Mouse (Mus musculus): ENCODE results near the gene Faap20. TPM values are rescaled to one million over a fixed set of nuclear protein-coding genes. Genes with fewer than 3 reads are reported as not detected.

The Faap20 gene
- polyA plus RNA-seq, 1 experiment = 22.9 TPM

GRCm38 (mm10) chr4:155208613-155209012, 41.0 kb upstream of the Faap20 start:
- Histone ChIP-seq H3K4me3 (ENCODE audit: low read depth, low read length) (no peak overlapping the region), H3K9me3 (replicated peaks; ENCODE audit: control insufficient read depth, insufficient read depth, low read length, poor library complexity, severe bottlenecking) (no peaks in the 10 kb centered on the region), H3K27me3 (ENCODE audit: control insufficient read depth, insufficient read depth, low read length, poor library complexity, severe bottlenecking) (no peaks in the 10 kb centered on the region), H3K4me1 (ENCODE audit: control insufficient read depth, insufficient read depth, low read length) (peaks cover 9% of the 10 kb centered on the region), H3K36me3 (ENCODE audit: control insufficient read depth, insufficient read depth, low read length, poor library complexity, severe bottlenecking) (peaks cover 7% of the 10 kb centered on the region), H3K27ac (ENCODE audit: insufficient read depth, low read length) (no peak overlapping the region), H3K9ac (ENCODE audit: low read depth, poor library complexity, severe bottlenecking) (no peak overlapping the region)
- TF ChIP-seq CTCF (IDR thresholded peaks at IDR 0.05; ENCODE audit: low read depth, low read length) (no peak), EP300 (IDR thresholded peaks at IDR 0.05; ENCODE audit: insufficient read depth, low read depth, low read length) (no peak), POLR2A (IDR thresholded peaks at IDR 0.05; ENCODE audit: insufficient read depth, low read length) (no peak)

DNA sequence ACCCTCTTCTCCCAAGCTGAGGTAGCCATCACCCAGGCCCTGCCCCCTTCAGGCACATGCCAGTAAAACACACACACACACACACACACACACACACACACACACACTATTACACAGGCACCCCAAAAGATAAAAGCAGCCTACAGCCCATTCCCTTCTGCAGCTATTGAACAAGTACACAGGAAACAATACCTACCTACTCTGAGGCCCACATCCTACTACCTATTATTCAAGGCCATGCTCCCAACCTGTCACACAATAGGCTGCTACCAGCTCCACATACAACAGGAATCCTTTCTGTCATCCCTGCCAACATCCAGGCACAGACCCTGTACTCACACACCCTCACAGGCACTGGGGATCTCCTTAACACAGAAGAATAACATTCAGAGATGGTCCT, 40.5 kb upstream of the Faap20 start:
- Histone ChIP-seq H3K9me3 (replicated peaks; ENCODE audit: control insufficient read depth, insufficient read depth, low read length, poor library complexity, severe bottlenecking) (no peaks in the 10 kb centered on the region), H3K4me3 (ENCODE audit: low read depth, low read length) (no peak overlapping the region), H3K27me3 (ENCODE audit: control insufficient read depth, insufficient read depth, low read length, poor library complexity, severe bottlenecking) (no peaks in the 10 kb centered on the region), H3K27ac (ENCODE audit: insufficient read depth, low read length) (no peak overlapping the region), H3K9ac (ENCODE audit: low read depth, poor library complexity, severe bottlenecking) (no peak overlapping the region), H3K4me1 (ENCODE audit: control insufficient read depth, insufficient read depth, low read length) (peaks cover 10% of the 10 kb centered on the region), H3K36me3 (ENCODE audit: control insufficient read depth, insufficient read depth, low read length, poor library complexity, severe bottlenecking) (peaks cover 7% of the 10 kb centered on the region)
- TF ChIP-seq EP300 (IDR thresholded peaks at IDR 0.05; ENCODE audit: insufficient read depth, low read depth, low read length) (no peak), POLR2A (IDR thresholded peaks at IDR 0.05; ENCODE audit: insufficient read depth, low read length) (no peak), CTCF (IDR thresholded peaks at IDR 0.05; ENCODE audit: low read depth, low read length) (no peak)

- no peaks in the 10 kb centered on the region for H3K9me3 ChIP-seq (replicated peaks; ENCODE audit: control insufficient read depth, insufficient read depth, low read length, poor library complexity, severe bottlenecking)
- H3K27ac ChIP-seq (ENCODE audit: insufficient read depth, low read length) = no peak overlapping the region
- peaks cover 7% of the 10 kb centered on the region for H3K36me3 ChIP-seq (ENCODE audit: control insufficient read depth, insufficient read depth, low read length, poor library complexity, severe bottlenecking)
- H3K4me1 ChIP-seq (ENCODE audit: control insufficient read depth, insufficient read depth, low read length) = peaks cover 12% of the 10 kb centered on the region
- TF ChIP-seq POLR2A (IDR thresholded peaks at IDR 0.05; ENCODE audit: insufficient read depth, low read length) (no peak), EP300 (IDR thresholded peaks at IDR 0.05; ENCODE audit: insufficient read depth, low read depth, low read length) (no peak), CTCF (IDR thresholded peaks at IDR 0.05; ENCODE audit: low read depth, low read length) (no peak)
- no peak overlapping the region for H3K9ac ChIP-seq (ENCODE audit: low read depth, poor library complexity, severe bottlenecking)
- H3K4me3 ChIP-seq (ENCODE audit: low read depth, low read length) = no peak overlapping the region
- no peaks in the 10 kb centered on the region for H3K27me3 ChIP-seq (ENCODE audit: control insufficient read depth, insufficient read depth, low read length, poor library complexity, severe bottlenecking)
Observed at GRCm38 (mm10) chr4:155209494-155209893, 40.1 kb upstream of the Faap20 start.

DNA sequence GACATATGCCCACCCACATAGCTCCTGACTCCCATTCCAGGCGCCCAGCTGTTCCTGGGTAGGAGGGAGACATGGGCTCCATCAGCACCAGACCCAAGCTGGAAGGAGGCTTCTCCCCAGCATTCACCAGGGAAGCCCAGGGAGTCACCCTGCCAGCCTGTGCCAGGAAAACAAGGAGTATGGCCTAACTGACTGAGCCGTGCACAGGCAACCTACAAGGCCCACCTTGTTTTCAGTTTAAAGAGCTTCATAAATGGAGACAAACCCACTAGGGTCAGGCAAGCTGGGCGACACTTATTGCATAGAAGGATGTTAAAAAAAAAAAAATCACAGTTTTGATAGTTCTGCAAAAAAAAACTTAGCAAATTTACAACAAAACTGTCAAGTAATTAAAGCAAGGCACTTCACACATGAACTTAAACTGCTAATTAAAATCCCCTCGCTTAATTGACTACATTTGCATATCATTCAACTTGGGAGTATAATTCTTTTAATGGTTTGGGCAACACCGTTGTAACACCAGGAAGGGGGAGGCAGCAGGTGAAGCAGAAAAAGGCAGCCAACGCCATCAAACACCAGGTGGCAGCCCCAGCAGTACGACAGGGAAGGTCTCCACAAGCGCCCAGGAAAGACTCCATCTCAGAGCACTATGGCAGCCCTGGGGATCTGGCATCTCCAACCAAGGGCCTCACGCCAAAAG, 36.4 kb upstream of the Faap20 start:
- H3K9me3 ChIP-seq (replicated peaks; ENCODE audit: control insufficient read depth, insufficient read depth, low read length, poor library complexity, severe bottlenecking) = no peaks in the 10 kb centered on the region
- H3K9ac ChIP-seq (ENCODE audit: low read depth, poor library complexity, severe bottlenecking) = no peak overlapping the region
- peaks cover 11% of the 10 kb centered on the region for H3K36me3 ChIP-seq (ENCODE audit: control insufficient read depth, insufficient read depth, low read length, poor library complexity, severe bottlenecking)
- peaks cover 15% of the 10 kb centered on the region for H3K4me1 ChIP-seq (ENCODE audit: control insufficient read depth, insufficient read depth, low read length)
- no peak for TF ChIP-seq CTCF (IDR thresholded peaks at IDR 0.05; ENCODE audit: low read depth, low read length)
- TF ChIP-seq POLR2A (IDR thresholded peaks at IDR 0.05; ENCODE audit: insufficient read depth, low read length) = no peak
- H3K27ac ChIP-seq (ENCODE audit: insufficient read depth, low read length) = no peak overlapping the region
- H3K27me3 ChIP-seq (ENCODE audit: control insufficient read depth, insufficient read depth, low read length, poor library complexity, severe bottlenecking) = no peaks in the 10 kb centered on the region
- no peak overlapping the region for H3K4me3 ChIP-seq (ENCODE audit: low read depth, low read length)

DNA sequence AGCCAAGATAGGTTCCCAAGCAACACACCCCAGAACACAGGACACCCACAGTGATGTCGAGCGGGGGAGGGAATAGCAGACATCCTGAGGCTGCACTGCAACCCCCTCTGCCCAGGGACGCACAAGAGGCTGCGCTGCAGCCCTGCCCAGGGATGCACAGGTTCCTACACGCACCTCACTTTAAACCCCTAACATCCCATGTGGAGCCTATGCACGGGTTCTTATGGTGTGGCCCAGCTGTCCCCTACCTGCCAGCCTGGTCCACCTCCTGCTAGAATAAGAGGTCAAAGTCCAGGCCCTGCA, 35.9 kb upstream of the Faap20 start:
- Histone ChIP-seq H3K4me3 (ENCODE audit: low read depth, low read length) (no peak overlapping the region), H3K4me1 (ENCODE audit: control insufficient read depth, insufficient read depth, low read length) (peaks cover 13% of the 10 kb centered on the region)

GRCm38 (mm10) chr4:155214188-155214587, 35.4 kb upstream of the Faap20 start:
- H3K4me1 ChIP-seq (ENCODE audit: control insufficient read depth, insufficient read depth, low read length) = peaks cover 13% of the 10 kb centered on the region
- no peaks in the 10 kb centered on the region for H3K9me3 ChIP-seq (replicated peaks; ENCODE audit: control insufficient read depth, insufficient read depth, low read length, poor library complexity, severe bottlenecking)
- H3K36me3 ChIP-seq (ENCODE audit: control insufficient read depth, insufficient read depth, low read length, poor library complexity, severe bottlenecking) = peaks cover 11% of the 10 kb centered on the region
- H3K27me3 ChIP-seq (ENCODE audit: control insufficient read depth, insufficient read depth, low read length, poor library complexity, severe bottlenecking) = no peaks in the 10 kb centered on the region
- no peak overlapping the region for H3K4me3 ChIP-seq (ENCODE audit: low read depth, low read length)
- H3K9ac ChIP-seq (ENCODE audit: low read depth, poor library complexity, severe bottlenecking) = no peak overlapping the region
- H3K27ac ChIP-seq (ENCODE audit: insufficient read depth, low read length) = no peak overlapping the region
- no peak for TF ChIP-seq POLR2A (IDR thresholded peaks at IDR 0.05; ENCODE audit: insufficient read depth, low read length)
- no peak for TF ChIP-seq EP300 (IDR thresholded peaks at IDR 0.05; ENCODE audit: insufficient read depth, low read depth, low read length)
- TF ChIP-seq CTCF (IDR thresholded peaks at IDR 0.05; ENCODE audit: low read depth, low read length) = no peak

More for the DNA sequence above, 35.9 kb upstream of the Faap20 start:
- Histone ChIP-seq H3K36me3 (ENCODE audit: control insufficient read depth, insufficient read depth, low read length, poor library complexity, severe bottlenecking) (peaks cover 11% of the 10 kb centered on the region), H3K9me3 (replicated peaks; ENCODE audit: control insufficient read depth, insufficient read depth, low read length, poor library complexity, severe bottlenecking) (no peaks in the 10 kb centered on the region), H3K27ac (ENCODE audit: insufficient read depth, low read length) (no peak overlapping the region), H3K27me3 (ENCODE audit: control insufficient read depth, insufficient read depth, low read length, poor library complexity, severe bottlenecking) (no peaks in the 10 kb centered on the region), H3K9ac (ENCODE audit: low read depth, poor library complexity, severe bottlenecking) (no peak overlapping the region)
- TF ChIP-seq EP300 (IDR thresholded peaks at IDR 0.05; ENCODE audit: insufficient read depth, low read depth, low read length) = no peak
- no peak for TF ChIP-seq POLR2A (IDR thresholded peaks at IDR 0.05; ENCODE audit: insufficient read depth, low read length)
- no peak for TF ChIP-seq CTCF (IDR thresholded peaks at IDR 0.05; ENCODE audit: low read depth, low read length)
